Mouse (Mus musculus) liver, embryonic 11.5 days (tissue): Measurements from ENCODE around the gene Sfxn5. TPM values are rescaled to one million over a fixed set of nuclear protein-coding genes. Genes with fewer than 3 reads are reported as not detected.

Experiments used
- ATAC-seq: fragments of 200-750 bp; cut with Nextera tagmentation; replicated peaks from 2 replicates; pipeline ENCODE4 v1.8.0; 2017; ENCODE audit warnings: moderate number of reproducible peaks, mild to moderate bottlenecking, moderate TSS enrichment, moderate library complexity; ENCODE audit not compliant: low FRiP score
- DNase-seq: peaks from one replicate; pipeline ENCODE4 v3.0.0-alpha.2; 2017; ENCODE audit warnings: low spot score
- H3K27ac ChIP-seq: fragments of 300-500 bp; sonication (generic); 2 replicates; pipeline ENCODE4 v1.5.1; 2014; ENCODE audit warnings: mild to moderate bottlenecking, low read depth, low read length, control low read depth
- H3K27me3 ChIP-seq: fragments of 300-500 bp; sonication (generic); replicated peaks from 2 replicates; pipeline ENCODE4 v1.6.1; 2014; ENCODE audit warnings: low read length, mixed read lengths; ENCODE audit not compliant: control insufficient read depth, insufficient read depth
- H3K36me3 ChIP-seq: fragments of 300-500 bp; sonication (generic); 2 replicates; pipeline ENCODE4 v1.6.1; 2014; ENCODE audit warnings: mild to moderate bottlenecking, low read length, moderate library complexity, mixed read lengths; ENCODE audit not compliant: control insufficient read depth, insufficient read depth
- H3K4me1 ChIP-seq: fragments of 300-500 bp; sonication (generic); replicated peaks from 2 replicates; pipeline ENCODE4 v1.6.1; 2014; ENCODE audit warnings: low read length, mixed read lengths; ENCODE audit not compliant: control insufficient read depth, insufficient read depth
- H3K4me2 ChIP-seq: fragments of 300-500 bp; sonication (generic); 2 replicates; pipeline ENCODE4 v1.6.1; 2014; ENCODE audit warnings: mild to moderate bottlenecking, control low read depth, moderate library complexity
- H3K4me3 ChIP-seq: fragments of 300-500 bp; sonication (generic); 2 replicates; pipeline ENCODE4 v1.5.1; 2014; ENCODE audit warnings: low read depth, low read length, control low read depth
- H3K9ac ChIP-seq: fragments of 300-500 bp; sonication (generic); 2 replicates; pipeline ENCODE4 v1.6.1; 2014; ENCODE audit warnings: low read depth, low read length, control low read depth
- H3K9me3 ChIP-seq: fragments of 300-500 bp; sonication (generic); 2 replicates; pipeline ENCODE4 v1.6.1; 2016; ENCODE audit warnings: low read length, inconsistent platforms, mixed read lengths; ENCODE audit not compliant: control insufficient read depth
- WGBS: fragments of 180-500 bp; shearing (Covaris S2); extraction: QIAGEN DNeasy Blood & Tissue Kit; methylation state at CpG from one replicate; pipeline ENCODE4 v1.1.7; 2014; 5-methylcytosine and 5-hydroxymethylcytosine counted together
- polyA plus RNA-seq: library from polyadenylated mRNA; unstranded; fragments of >200 nt; fragmentation: Nextera tagmentation; extraction: Ambion mirVana; gene quantifications from 2 replicates; pipeline ENCODE4 v1.2.1, GENCODE M21; 2014

Sfxn5 gene
- polyA plus RNA-seq, 1 experiment from 2014 or later: 3.8 TPM

DNA sequence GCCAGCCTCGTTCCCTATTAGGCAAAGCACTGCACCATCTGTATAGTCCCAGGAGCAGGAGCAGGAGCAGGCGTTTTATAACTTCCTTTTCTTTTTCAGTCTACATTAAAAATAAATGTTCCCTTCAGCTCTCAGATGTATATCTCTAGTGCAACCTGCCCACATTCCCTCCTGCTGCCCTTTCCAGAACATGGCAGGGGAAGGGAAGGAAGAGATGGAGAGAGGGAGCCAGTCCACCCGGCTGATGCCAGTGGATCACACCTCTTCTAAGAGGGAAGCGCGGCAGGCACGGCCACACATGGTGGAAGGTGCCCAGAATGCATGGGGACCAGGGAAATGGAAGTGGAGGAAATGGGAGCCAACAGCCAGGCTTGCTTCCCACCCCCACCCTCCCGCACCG is 56.7 kb downstream of the Sfxn5 start:
- Histone ChIP-seq H3K27ac (no peak overlapping the region), H3K9ac (no peak overlapping the region), H3K4me2 (no peak overlapping the region), H3K36me3 (no peaks in the 10 kb centered on the region), H3K4me1 (no peaks in the 10 kb centered on the region), H3K9me3 (no peaks in the 10 kb centered on the region), H3K27me3 (no peaks in the 10 kb centered on the region), H3K4me3 (no peak overlapping the region)
- DNase-seq (no peak), ATAC-seq (no peak)
- 72% methylated on average over 8 of the region's 8 CpGs for WGBS

DNA sequence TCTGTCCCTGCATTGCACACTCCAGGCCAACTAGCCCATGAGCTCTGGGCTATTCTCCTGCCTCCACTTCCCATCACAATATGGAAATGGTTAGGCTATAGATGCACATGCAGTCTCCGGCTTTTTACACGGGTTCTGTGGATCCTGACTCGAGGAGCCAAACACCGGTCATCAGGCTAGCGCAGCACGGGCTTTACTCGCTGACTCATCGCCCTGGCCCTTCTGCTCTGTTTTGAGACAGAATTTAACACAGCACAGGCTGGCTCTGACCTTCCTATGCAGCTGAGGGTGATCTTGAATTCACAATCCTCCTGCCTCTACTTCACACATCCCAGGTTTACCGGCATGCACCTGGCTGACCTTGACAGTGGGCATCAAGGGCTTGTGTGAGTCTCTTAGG is 60.8 kb downstream of the Sfxn5 start:
- no peaks in the 10 kb centered on the region for H3K36me3 ChIP-seq
- H3K9ac ChIP-seq: no peak overlapping the region
- H3K27me3 ChIP-seq: 0 out of 2 replicates have a peak, but pooled peaks cover 3% of the 10 kb centered on the region
- H3K27ac ChIP-seq: no peak overlapping the region
- H3K9me3 ChIP-seq: no peaks in the 10 kb centered on the region
- H3K4me2 ChIP-seq: no peak overlapping the region
- ATAC-seq (no peak), DNase-seq (no peak)
- H3K4me1 ChIP-seq: no peaks in the 10 kb centered on the region
- H3K4me3 ChIP-seq: no peak overlapping the region
- 84% methylated on average over 9 of the region's 9 CpGs for WGBS

DNA sequence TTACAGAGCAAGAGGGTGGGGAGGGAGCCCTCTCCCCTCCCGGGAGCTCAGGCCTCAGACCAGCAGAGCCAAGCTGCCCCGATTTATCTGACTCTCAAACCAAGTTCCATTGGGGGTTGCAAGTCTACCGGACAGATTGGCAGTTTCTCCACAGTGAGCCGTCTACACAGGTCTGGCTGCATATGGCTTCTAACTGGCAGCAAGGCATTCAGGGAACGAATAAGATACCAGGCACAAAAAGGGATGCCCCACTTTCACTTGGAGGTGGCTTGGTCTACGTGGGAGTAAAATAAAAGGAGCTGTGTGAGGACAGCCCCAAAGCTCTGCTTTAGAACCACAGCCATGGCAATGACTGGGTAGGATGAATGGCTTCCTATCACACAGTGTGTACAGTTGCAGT is 67.2 kb downstream of the Sfxn5 start:
- peaks cover 7% of the 10 kb centered on the region; the same call in 1 of the 2 replicates for H3K27me3 ChIP-seq
- WGBS: 62% methylated on average over 6 of the region's 6 CpGs
- DNase-seq: no peak

DNA sequence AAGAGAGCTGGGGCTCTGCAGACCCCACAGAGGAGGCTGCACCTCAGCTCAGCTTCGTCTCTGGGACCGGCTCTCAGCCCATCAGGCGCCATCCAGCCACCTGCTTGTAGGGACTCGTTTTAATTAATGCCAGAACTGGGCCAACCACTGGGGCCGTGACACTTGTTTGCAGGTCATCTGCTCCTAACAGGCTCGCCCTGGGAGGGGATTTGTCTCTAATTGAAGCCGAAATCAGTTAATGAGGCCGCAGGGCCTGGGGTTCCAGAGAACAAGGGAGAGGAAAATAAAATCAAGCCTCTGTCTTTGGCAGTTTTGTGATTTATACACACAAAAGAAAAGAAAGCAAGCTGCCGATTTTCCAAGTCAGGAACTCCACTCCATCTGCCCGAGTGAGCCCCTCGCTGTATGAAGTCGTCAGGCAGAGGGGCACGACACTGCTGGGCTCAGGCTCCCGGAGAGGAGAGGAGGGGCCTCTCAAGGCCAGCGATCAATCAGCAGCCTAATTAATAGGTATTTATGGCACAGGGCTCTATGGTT is 68.2 kb downstream of the Sfxn5 start:
- ATAC-seq (no peak), DNase-seq (no peak)
- Histone ChIP-seq H3K4me3 (no peak overlapping the region), H3K9ac (no peak overlapping the region), H3K36me3 (no peaks in the 10 kb centered on the region), H3K27me3 (peaks cover 7% of the 10 kb centered on the region; the same call in 1 of the 2 replicates), H3K9me3 (no peaks in the 10 kb centered on the region), H3K4me2 (no peak overlapping the region), H3K4me1 (no peaks in the 10 kb centered on the region), H3K27ac (no peak overlapping the region)
- 36% methylated on average over 15 of the region's 15 CpGs for WGBS

More for the DNA sequence above, 67.2 kb downstream of the Sfxn5 start:
- Histone ChIP-seq H3K9me3 (no peaks in the 10 kb centered on the region), H3K4me1 (no peaks in the 10 kb centered on the region), H3K36me3 (no peaks in the 10 kb centered on the region), H3K9ac (no peak overlapping the region), H3K4me2 (no peak overlapping the region), H3K27ac (no peak overlapping the region), H3K4me3 (no peak overlapping the region)
- no peak for ATAC-seq

DNA sequence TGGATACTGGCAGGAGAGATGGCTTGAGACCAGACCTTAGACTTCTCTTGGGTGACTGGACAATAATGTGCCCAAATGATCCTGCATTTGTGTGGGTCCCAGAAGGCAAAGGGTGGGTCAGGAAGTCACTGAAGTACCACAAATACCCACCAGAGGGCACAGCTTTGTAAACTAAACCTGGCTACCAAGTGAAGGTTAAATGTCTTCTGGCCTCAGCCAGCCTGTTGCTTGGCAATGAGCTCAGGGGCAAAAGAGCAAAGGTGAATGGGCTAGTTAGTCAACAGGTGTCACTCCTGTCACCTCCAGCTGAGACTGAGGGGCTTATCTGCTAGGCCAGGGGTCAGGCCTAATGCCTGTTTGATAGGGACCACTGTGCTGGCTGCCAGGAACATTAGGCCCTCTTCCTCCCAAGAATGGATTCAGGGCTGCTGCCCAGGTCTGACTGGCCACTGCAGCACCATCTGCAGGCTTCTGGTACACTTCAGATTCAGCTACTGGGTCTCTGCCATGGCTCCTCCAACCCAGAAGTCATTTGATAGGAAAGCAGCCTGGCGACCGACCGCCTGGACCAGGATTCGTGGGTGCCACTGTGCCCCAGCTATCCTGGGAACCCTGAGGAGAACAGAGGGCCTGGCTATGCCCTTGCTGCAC is 70.2 kb downstream of the Sfxn5 start:
- ATAC-seq (no peak; the same call in 1 of the 2 replicates), DNase-seq (no peak)
- no peak overlapping the region for H3K4me3 ChIP-seq
- H3K9ac ChIP-seq: no peak overlapping the region
- no peaks in the 10 kb centered on the region for H3K36me3 ChIP-seq
- WGBS: 93% methylated on average over 4 of the region's 4 CpGs
- peaks cover 4% of the 10 kb centered on the region; the same call in 1 of the 2 replicates for H3K27me3 ChIP-seq
- H3K4me1 ChIP-seq: no peaks in the 10 kb centered on the region
- H3K27ac ChIP-seq: no peak overlapping the region
- H3K9me3 ChIP-seq: no peaks in the 10 kb centered on the region
- H3K4me2 ChIP-seq: no peak overlapping the region

DNA sequence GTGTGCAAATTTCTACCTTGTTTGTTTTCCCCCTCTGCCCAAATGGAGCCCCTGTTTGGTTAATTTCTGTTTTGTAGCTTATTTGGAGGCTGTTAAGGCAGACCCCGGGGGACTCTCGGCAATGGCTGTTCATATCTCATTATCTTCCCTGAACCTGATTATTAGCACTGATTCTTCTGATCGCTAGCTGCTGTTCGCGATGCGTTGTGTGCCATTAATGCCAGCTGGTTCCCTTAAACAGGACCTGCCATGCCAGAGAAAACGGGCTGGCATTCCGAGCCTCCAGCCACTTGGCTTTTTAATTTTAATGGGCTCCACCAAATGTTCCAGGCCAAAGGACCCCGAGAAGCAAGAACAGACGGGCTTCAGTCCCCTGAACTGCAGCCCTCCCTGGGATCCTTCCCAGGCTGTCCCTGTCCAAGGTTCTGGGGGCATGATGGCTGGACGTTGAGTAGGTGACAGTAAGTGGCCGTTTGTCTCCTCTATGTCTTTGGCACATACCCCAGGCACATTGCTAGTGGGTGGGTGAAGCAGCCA is 74.1 kb downstream of the Sfxn5 start:
- H3K4me3 ChIP-seq: no peak overlapping the region
- H3K36me3 ChIP-seq: no peaks in the 10 kb centered on the region
- no peak overlapping the region for H3K27ac ChIP-seq
- no peak overlapping the region for H3K4me2 ChIP-seq
- ATAC-seq (no peak), DNase-seq (no peak)
- no peaks in the 10 kb centered on the region for H3K27me3 ChIP-seq
- 76% methylated on average over 12 of the region's 12 CpGs for WGBS
- H3K4me1 ChIP-seq: 0 out of 2 replicates have a peak, but pooled peaks cover 1% of the 10 kb centered on the region
- no peaks in the 10 kb centered on the region for H3K9me3 ChIP-seq
- H3K9ac ChIP-seq: no peak overlapping the region

DNA sequence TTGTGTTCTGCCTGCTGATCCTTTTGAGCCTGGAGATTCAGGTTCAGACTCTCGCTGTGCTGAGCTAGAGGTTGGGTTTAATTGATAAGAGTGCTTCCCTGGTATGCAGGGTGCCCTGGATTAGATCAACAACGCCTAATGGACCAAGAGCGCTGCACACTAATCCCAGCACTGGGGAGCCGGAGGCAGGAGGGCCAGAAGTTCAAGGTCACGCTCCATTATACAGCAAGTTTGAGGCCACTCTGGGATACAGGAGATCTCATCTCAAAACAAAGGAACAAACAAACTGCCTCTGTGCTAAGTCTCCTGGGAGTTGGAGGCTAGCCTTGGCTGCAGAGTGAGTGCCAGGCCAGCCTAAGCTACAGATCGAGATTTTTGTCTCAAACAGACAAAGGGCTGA is 77.6 kb downstream of the Sfxn5 start:
- ATAC-seq: no peak
- DNase-seq: no peak
- WGBS: 69% methylated on average over 6 of the region's 6 CpGs

DNA sequence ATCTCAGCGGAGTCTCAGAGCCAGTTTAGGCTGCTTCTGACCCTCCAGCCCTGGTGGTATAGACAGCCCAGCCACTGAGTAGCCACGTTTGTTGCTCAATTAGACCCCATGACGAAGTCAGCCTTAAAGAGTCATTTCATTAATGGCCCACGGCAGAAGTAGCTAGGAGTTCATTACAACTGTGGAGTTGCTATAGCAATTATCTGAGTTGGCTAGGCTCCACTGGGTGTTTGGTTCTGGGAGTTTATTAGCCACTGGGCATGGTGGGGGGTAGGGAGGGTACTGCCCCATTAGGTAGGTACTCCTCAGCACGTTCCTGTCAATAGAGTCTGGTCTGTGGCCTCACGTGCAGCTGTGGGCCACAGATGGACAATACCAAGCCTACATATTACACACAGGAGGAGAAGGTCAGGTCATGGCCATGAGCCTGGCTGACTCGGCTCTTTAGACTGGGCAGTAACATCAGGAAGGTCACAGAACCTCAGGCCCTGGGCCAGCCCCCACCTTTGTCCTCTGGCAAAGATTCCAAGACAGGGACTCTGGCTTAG is 79.2 kb downstream of the Sfxn5 start:
- no peak overlapping the region for H3K27ac ChIP-seq
- 63% methylated on average over 7 of the region's 7 CpGs for whole genome bisulfite sequencing
- H3K4me1 ChIP-seq: 0 out of 2 replicates have a peak, but pooled peaks cover 3% of the 10 kb centered on the region
- no peaks in the 10 kb centered on the region for H3K9me3 ChIP-seq
- no peak overlapping the region for H3K9ac ChIP-seq
- ATAC-seq (no peak), DNase-seq (no peak)
- H3K4me2 ChIP-seq: no peak overlapping the region
- no peaks in the 10 kb centered on the region for H3K36me3 ChIP-seq
- H3K4me3 ChIP-seq: no peak overlapping the region
- no peaks in the 10 kb centered on the region for H3K27me3 ChIP-seq

More for the DNA sequence above, 77.6 kb downstream of the Sfxn5 start:
- Histone ChIP-seq H3K9ac (no peak overlapping the region), H3K4me3 (no peak overlapping the region), H3K27ac (no peak overlapping the region), H3K4me2 (no peak overlapping the region), H3K4me1 (0 out of 2 replicates have a peak, but pooled peaks cover 3% of the 10 kb centered on the region), H3K9me3 (no peaks in the 10 kb centered on the region), H3K27me3 (no peaks in the 10 kb centered on the region), H3K36me3 (no peaks in the 10 kb centered on the region)
